Mouse (Mus musculus): ENCODE data around the gene Cd3d. TPM values are rescaled to one million over a fixed set of nuclear protein-coding genes. Genes with fewer than 3 reads are reported as not detected.

Cd3d gene
- total RNA-seq, 1 experiment: not detected

DNA sequence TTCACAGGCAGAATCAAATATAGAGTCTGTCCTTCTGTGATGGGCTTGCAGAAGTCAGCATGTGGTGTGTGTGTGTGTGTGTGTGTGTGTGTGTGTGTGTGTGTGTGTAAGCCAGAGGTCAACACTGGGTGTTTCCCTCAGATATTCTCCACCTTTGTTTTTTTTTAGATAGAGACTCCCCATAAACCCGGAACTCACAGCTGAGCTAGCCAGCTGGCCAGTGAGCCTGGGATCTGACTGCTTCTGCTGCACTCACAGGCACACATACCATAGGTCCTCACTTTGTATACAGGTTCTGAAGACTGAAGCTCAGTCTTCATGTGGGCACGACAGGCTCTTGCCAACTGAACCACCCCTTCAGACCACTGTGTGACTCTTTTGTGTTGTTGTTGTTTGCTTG is 50.7 kb downstream of the Cd3d start:
- H3K27ac ChIP-seq (ENCODE audit: insufficient read depth, low read depth, low read length, poor library complexity, severe bottlenecking): no peak overlapping the region
- in situ Hi-C loops (cut with MboI; ENCODE audit: low sequenced_read_pairs in 2 of 2, unreplicated experiment in 2 of 2): no loop called here
- no peak overlapping the region for H3K9ac ChIP-seq (ENCODE audit: insufficient read depth, low read depth, low read length, poor library complexity, severe bottlenecking)
- no peak for DNase-seq (ENCODE audit: low read depth, low spot score)
- H3K4me3 ChIP-seq (ENCODE audit: insufficient read depth in 1 of 2, low read depth in 1 of 2, low read length in 2 of 2, poor library complexity in 1 of 2, severe bottlenecking in 1 of 2): no peak overlapping the region
- TF ChIP-seq HCFC1 (IDR thresholded peaks at IDR 0.05; ENCODE audit: borderline replicate concordance, insufficient read depth, low read length) (no peak), ZC3H11A (IDR thresholded peaks at IDR 0.05; ENCODE audit: borderline replicate concordance, low read depth, low read length) (no peak), MAFK (IDR thresholded peaks at IDR 0.05; ENCODE audit: insufficient read depth, low read depth, low read length) (no peak), ZNF384 (IDR thresholded peaks at IDR 0.05; ENCODE audit: low read depth, low read length) (no peak), CHD2 (IDR thresholded peaks at IDR 0.05; ENCODE audit: low read depth, low read length) (no peak)
- no peaks in the 10 kb centered on the region for H3K36me3 ChIP-seq (ENCODE audit: control insufficient read depth, insufficient read depth, low read length, poor library complexity, severe bottlenecking)
- H3K9me3 ChIP-seq (ENCODE audit: control insufficient read depth, insufficient read depth, low read depth, low read length): no peaks in the 10 kb centered on the region
- no peaks in the 10 kb centered on the region for H3K4me1 ChIP-seq (ENCODE audit: control insufficient read depth in 2 of 2, insufficient read depth in 2 of 2, low read length in 2 of 2, poor library complexity in 1 of 2)

DNA sequence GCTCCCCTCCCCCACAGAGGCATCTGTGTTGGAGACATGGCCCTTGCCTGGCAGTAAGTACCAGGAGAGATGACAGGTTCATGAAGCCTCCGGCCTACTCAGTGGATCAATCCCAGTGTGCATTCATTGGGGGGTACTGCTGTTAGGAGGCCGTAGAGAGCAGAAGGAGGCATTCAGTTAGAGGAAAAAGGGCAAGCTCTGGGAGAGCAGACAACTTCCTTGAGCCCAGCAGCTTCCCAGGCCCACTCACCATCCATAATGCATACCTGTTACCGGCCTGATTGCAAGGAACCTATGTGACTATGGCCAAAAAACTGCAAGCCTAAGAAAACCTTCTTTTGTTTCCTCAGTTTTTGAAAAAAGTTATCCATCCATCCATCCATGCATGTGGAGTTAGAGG is 52.9 kb downstream of the Cd3d start:
- Histone ChIP-seq H3K9ac (ENCODE audit: insufficient read depth, low read depth, low read length, poor library complexity, severe bottlenecking) (no peak overlapping the region), H3K27ac (ENCODE audit: insufficient read depth, low read depth, low read length, poor library complexity, severe bottlenecking) (no peak overlapping the region), H3K4me3 (ENCODE audit: insufficient read depth in 1 of 2, low read depth in 1 of 2, low read length in 2 of 2, poor library complexity in 1 of 2, severe bottlenecking in 1 of 2) (no peak overlapping the region), H3K9me3 (ENCODE audit: control insufficient read depth, insufficient read depth, low read depth, low read length) (no peaks in the 10 kb centered on the region), H3K36me3 (ENCODE audit: control insufficient read depth, insufficient read depth, low read length, poor library complexity, severe bottlenecking) (no peaks in the 10 kb centered on the region), H3K4me1 (ENCODE audit: control insufficient read depth in 2 of 2, insufficient read depth in 2 of 2, low read length in 2 of 2, poor library complexity in 1 of 2) (no peaks in the 10 kb centered on the region)
- no peak for TF ChIP-seq CHD2 (IDR thresholded peaks at IDR 0.05; ENCODE audit: low read depth, low read length)
- TF ChIP-seq ZC3H11A (IDR thresholded peaks at IDR 0.05; ENCODE audit: borderline replicate concordance, low read depth, low read length): no peak
- TF ChIP-seq MAFK (IDR thresholded peaks at IDR 0.05; ENCODE audit: insufficient read depth, low read depth, low read length): no peak
- TF ChIP-seq ZNF384 (IDR thresholded peaks at IDR 0.05; ENCODE audit: low read depth, low read length): no peak
- TF ChIP-seq HCFC1 (IDR thresholded peaks at IDR 0.05; ENCODE audit: borderline replicate concordance, insufficient read depth, low read length): no peak
- no peak for DNase-seq (ENCODE audit: low read depth, low spot score)
- in situ Hi-C loops (cut with MboI; ENCODE audit: low sequenced_read_pairs in 2 of 2, unreplicated experiment in 2 of 2): no loop called here

Other genes with a start within 250 kb of the Cd3d start
- gene Phldb1, start 246.6 kb upstream of the Cd3d start, total RNA-seq (2012; rRNA removed): 25.8 and 44.0 TPM in 2 replicates
- gene Arcn1, start 213.9 kb upstream of the Cd3d start, total RNA-seq (2012; rRNA removed): 46.4 and 72.3 TPM in 2 replicates
- 49.1 and 64.4 TPM in 2 replicates for gene Ift46, start 213.9 kb upstream of the Cd3d start, total RNA-seq (2012; rRNA removed)
- 0.54 and 1.0 TPM in 2 replicates for gene Tmem25, start 182.5 kb upstream of the Cd3d start, total RNA-seq (2012; rRNA removed)
- gene Ttc36, start 178.7 kb upstream of the Cd3d start, total RNA-seq (2012; rRNA removed): 0.80 and 2.2 TPM in 2 replicates
- 23.6 and 25.2 TPM in 2 replicates for gene Kmt2a, start 100.5 kb upstream of the Cd3d start, total RNA-seq (2012; rRNA removed)
- 664 and 732 TPM in 2 replicates for gene Atp5l, start 61.0 kb upstream of the Cd3d start, total RNA-seq (2012; rRNA removed)
- 46.5 and 56.3 TPM in 2 replicates for gene Ube4a, start 16.2 kb upstream of the Cd3d start, total RNA-seq (2012; rRNA removed)
- gene Cd3g, start 1.4 kb upstream of the Cd3d start, total RNA-seq (2012; rRNA removed): 0.27 TPM in 1 of 2 replicates, not detected in the other
- gene Cd3e, start 27.8 kb downstream of the Cd3d start, total RNA-seq (2012; rRNA removed): 3.2 and 4.0 TPM in 2 replicates
- gene Mpzl2, start 58.0 kb downstream of the Cd3d start, total RNA-seq (2012; rRNA removed): 13.3 and 18.9 TPM in 2 replicates
- gene Mpzl3, start 73.4 kb downstream of the Cd3d start, total RNA-seq (2012; rRNA removed): 5.0 and 5.2 TPM in 2 replicates
- 0.16 and 0.40 TPM in 2 replicates for gene Jaml, start 97.4 kb downstream of the Cd3d start, total RNA-seq (2012; rRNA removed)
- gene Scn2b, start 136.0 kb downstream of the Cd3d start, total RNA-seq (2012; rRNA removed): 1.1 and 1.7 TPM in 2 replicates
- gene Scn4b, start 156.6 kb downstream of the Cd3d start, total RNA-seq (2012; rRNA removed): 0.32 and 0.45 TPM in 2 replicates
- not detected in 2 replicates for gene BC049352, start 200.2 kb downstream of the Cd3d start, total RNA-seq (2012; rRNA removed)
- 0.32 and 0.36 TPM in 2 replicates for gene Tmprss4, start 222.3 kb downstream of the Cd3d start, total RNA-seq (2012; rRNA removed)

All from ES-E14 (cell line).